Mouse (Mus musculus): Measurements from ENCODE around the gene Serpinb9b.
A peak's percentile ranks its signal among the peaks of the same experiment; 100 is the strongest.
"Not testable (repeated sequence)": the region's sequence is repeated elsewhere in the genome, so short reads cannot be mapped to it uniquely, and the experiment has no call there.

The Serpinb9b gene

DNA sequence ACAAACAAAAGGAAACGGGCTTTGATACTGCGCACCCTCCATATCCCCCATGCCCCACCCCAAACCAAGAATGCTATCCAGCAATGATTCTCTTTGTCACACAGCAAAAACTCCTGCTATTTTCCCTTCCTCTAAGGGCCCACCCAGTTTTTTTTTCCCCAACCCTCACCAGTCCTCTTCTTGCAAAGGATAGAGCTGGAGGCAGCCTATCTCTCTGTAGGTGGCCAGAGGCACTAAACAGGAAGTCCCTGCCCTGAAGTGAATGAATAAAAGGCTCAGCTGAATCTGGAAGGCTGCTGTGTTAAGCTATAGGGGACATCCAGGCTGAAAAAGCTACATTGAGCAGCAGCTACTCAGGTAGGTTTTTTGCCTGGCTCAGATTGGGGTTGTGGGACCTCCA, at the start of gene Serpinb9b:
Gene Serpinb9b, plus strand, starts transcription at position 173 of the 400 bp plus-strand sequence.
- no peak for DNase-seq

- no peak for DNase-seq
Measured at GRCm38 (mm10) chr13:32982556-32983042, 44.6 kb upstream of the Serpinb9b start.

DNA sequence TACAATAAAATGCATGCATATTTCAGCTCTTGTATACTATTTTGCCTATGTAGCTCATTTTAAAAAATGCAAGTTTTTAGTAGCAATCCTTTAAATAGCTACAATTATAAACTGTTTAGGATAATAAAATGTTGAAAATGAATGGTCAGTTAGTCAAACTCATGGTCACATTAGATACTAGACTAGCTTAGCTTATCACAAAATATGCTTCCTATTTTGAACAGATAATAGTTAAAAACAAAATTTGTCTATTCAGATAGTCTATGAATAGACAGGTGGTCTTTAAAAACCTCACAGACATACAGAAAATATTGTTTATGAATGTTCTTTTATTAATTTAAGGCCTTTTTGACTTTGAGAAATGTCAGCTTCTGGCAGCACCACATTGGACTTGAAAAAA, 41.0 kb upstream of the Serpinb9b start:
- DNase-seq, result no peak

DNA sequence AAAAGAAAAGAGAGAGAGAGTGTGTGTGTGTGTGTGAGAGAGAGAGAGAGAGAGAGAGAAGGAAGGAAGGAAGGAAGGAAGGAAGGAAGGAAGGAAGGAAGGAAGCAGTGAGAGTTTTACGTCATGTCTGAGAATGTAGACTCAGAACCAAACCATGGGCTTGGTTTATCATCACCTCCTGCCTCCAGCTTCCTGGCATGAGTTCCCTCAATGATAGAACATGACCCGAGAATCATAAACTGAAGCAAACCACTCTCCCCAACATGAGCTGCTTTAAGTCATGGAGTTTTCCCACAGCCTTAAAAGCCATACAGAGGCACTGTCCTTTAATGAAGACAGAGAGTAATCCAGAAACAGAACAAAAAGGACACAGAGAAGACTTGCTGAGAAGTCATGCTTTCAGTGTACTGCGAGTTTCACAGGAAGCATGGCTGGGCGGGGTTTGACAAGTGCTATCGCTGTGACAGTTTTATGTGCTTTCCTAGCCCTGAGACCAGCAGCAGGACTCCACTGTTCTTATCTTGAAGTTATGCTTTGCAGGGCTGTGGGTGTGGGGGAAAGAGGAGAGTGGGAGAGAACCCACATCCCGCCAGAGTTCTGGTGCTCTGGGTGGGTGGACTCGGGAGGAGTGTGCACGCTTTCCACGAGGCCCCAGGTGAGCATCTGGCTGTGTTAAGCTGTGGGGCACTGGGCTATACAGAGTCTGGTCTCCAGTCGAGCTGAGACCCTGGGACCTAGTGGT, 33.9 kb upstream of the Serpinb9b start:
- peak; percentile 21 to 41 for DNase-seq

DNA sequence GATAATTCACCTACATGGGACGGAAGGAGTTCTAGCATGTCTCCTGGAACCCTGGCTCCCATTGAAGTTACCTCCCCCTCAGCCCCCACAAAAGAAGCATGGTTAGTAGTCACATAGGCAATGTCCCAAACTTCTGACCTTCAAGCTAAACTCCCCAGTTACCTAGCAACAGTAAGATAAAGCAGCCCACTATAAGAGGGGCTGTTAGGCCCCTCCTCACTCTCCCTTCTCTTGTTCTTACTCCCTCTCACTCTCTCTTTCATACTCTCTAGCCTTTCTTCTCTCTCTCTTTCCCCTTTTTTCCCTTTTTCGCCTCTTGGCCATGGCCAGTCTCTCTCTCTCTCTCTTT, 33.3 kb upstream of the Serpinb9b start:
- no peak for DNase-seq

GRCm38 (mm10) chr13:32995051-32995450, 32.2 kb upstream of the Serpinb9b start:
- DNase-seq, result no peak

GRCm38 (mm10) chr13:33001341-33001740, 25.9 kb upstream of the Serpinb9b start:
- DNase-seq, result no peak

GRCm38 (mm10) chr13:33002950-33003349, 24.3 kb upstream of the Serpinb9b start, which contains the start of gene Serpinb9:
Gene Serpinb9 (plus strand): TSS chr13:33003250.
- DNase-seq, result no peak

DNA sequence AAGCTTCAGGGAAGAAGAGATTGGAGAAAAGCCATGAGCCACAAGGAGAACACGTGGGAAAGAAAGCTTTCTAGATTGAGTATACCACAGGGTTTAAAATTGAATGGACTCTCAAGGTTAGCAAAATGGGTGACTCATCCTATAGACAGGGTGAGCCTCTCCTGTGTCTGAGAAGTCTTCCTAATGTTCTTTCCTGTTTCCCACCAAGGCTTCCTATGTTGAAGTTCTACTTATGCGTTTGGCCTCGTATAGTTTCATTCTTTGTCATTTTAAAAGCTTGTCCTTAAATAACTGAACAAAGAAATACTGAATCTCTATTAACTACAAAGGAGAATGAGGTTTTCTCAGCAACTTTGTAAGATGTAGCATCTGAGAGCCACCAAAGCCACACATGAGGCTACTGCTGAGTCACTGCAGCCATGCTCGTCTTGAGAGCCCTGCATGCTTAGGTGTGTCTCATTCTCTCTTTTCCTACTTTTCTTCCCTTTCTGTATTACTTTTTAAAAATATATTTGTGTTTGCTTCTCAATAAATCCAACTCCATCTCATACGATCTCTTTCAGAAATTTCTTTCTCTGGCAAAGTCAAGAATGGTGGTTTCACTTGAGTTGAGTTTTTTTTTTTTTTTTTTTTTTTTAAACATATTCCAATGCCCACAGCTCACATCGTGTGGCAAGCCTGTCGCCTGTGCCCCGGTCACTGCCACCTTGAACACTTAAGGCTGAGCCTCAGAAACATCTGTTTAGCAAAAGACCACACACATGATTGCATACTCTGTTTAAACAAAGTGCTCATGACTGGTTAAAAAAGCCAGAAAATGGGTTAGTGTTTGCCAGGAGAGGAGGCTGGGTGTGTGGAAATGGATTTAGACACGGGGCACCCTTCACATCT, 23.4 kb upstream of the Serpinb9b start:
- no peak for DNase-seq

- peak; percentile 89 to 91 for DNase-seq
Measured at GRCm38 (mm10) chr13:33004414-33005105, 22.7 kb upstream of the Serpinb9b start.

DNA sequence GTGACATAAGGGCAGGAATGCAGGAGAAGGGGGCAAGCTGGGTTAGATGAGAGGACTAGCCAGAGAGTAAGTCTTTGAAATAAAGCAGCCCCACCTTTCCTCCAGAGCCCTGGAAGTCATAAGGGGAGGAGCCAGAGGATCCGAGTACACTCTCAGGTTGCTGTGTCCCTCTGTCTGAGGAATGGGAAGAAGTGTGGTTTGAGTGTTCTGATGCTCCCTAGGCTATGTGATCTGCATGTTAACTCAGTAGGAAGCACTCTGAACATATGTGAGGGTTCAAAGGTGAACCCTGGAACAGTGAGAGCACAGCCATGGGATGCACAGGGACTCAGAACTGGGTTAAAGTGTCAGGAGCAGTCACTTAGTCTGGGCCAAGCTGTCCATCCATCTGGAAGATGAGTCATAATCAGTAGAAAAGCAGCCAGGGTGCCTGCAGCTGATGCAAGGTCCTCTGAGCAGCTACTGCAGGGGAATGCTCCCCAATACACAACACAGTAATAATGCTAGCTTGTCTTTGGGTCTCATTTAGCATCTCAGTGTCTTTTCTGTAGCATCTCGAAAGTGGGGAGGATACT, 21.6 kb upstream of the Serpinb9b start:
- no peak for DNase-seq

GRCm38 (mm10) chr13:33006555-33006954, 20.7 kb upstream of the Serpinb9b start:
- no peak for DNase-seq

- DNase-seq, result no peak
Measured at GRCm38 (mm10) chr13:33012395-33012794, 14.8 kb upstream of the Serpinb9b start.

DNA sequence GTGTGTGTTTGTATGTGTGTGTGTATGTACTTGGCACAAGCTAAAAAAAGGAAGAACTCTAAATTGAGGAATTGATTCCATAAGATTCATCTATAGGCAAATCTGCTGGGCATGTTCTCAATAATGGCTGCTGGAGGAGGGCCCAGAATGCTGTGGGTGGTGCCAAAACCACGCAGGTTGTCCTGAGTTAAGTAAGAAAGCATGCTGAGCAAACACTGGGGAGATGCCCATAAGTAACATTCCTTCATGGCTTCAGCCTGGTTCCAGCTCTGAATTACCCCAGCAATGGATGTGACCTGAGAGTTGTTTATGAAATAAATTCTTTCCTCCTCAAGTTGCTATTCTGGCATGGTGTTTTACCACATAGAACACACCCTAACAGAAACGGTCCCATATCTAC, 13.9 kb upstream of the Serpinb9b start:
- no peak for DNase-seq

DNA sequence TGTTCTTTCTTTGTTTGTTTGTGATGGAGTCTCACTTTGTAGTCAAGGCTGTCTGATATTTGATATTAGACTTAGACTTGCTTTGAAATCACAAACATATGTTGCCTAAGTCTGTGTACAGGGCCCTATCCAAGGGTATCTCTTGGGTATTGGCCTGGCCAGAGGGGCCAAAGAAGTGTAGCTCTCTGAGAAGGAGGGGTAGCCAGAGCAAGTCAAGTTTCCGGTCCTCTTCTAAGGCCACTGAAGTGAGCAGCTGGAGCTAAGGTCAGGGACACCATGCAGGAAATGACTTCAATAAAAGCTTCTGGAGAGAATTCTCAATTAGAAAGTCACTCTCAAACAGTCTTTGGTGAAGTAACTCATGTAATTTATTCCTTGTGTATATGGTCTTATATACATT, 4.8 kb upstream of the Serpinb9b start:
- no peak for DNase-seq

- no peak for DNase-seq
Measured at GRCm38 (mm10) chr13:33026427-33027057, 674 bp upstream of the Serpinb9b start.

DNA sequence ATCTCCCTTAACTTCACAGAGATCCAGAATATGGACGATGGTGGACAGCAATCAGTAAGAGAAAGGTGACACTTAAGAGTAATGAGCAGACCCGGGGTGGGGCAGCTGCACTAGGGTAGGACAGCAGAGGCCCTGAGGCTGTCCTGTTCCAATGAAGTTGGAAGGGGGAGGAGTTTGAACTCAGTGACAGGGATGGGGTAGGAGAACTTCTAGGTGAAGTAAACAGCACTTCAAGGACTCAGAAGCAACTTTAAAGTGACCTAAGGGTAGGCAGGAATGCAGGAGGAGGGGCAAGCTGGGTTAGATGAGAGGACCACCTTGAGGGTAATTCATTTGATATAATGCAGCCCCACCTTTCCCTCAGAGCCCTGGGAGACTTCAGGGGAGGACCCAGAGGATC, 930 bp downstream of the Serpinb9b start:
- no peak for DNase-seq

GRCm38 (mm10) chr13:33028550-33028949, 1.3 kb downstream of the Serpinb9b start:
- no peak for DNase-seq

DNA sequence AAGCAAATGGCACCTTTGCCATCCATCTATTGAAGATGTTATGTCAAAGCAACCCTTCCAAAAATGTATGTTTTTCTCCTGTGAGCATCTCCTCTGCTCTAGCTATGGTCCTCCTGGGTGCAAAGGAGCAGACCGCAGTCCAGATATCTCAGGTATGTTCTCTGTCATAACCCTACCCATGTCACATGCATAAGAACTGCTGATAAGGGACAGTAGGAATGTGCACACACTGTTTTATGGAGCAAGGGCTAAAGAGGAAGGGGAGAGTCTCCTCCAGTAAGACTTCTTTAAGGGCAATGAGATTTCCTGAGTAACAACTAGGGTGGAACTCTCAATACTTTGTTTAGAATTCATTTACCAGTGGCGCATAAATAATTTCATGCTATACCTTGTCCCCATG, 2.3 kb downstream of the Serpinb9b start:
- DNase-seq, result not testable (repeated sequence)

GRCm38 (mm10) chr13:33030281-33030680, 3.1 kb downstream of the Serpinb9b start:
- DNase-seq, result no peak

DNA sequence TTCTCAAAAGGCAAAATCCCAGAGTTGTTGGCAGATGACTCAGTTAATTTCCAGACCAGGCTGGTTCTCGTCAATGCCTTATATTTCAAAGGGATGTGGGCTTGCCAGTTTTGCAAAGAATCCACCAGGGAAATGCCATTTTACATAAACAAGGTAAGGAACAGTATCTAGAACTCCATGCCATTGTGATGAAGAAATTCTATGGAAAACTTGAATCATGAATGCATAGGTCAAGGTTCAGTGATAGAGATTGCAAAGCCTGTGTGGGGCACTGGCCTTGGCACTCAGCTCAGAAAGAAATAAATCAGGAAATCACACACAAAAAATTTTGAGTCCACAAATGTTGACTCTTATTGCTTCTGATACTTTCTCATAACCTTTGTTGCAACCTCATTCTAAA, 8.3 kb downstream of the Serpinb9b start:
- no peak for DNase-seq

- no peak for DNase-seq
Measured at GRCm38 (mm10) chr13:33043542-33043941, 16.3 kb downstream of the Serpinb9b start.

Measured in kidney, postnatal 25 days (tissue).